Mouse (Mus musculus) E14TG2a.4 (cell line): ENCODE measurements at regions not wholly inside any gene's neighbourhood (a gene's known extent, or its start where the extent isn't known, plus 50 kb on each side); places are given as distances from the start of the nearest gene placed in this dataset.

Source experiments
- CTCF ChIP-seq: conservative IDR thresholded peaks from 2 replicates; pipeline ENCODE4 v1.5.1; 2014; ENCODE audit warnings: low read length
- NANOG ChIP-seq: IDR thresholded peaks from 2 replicates; pipeline ENCODE4 v1.6.1; 2014; ENCODE audit warnings: borderline replicate concordance, low read length, mixed read lengths

DNA sequence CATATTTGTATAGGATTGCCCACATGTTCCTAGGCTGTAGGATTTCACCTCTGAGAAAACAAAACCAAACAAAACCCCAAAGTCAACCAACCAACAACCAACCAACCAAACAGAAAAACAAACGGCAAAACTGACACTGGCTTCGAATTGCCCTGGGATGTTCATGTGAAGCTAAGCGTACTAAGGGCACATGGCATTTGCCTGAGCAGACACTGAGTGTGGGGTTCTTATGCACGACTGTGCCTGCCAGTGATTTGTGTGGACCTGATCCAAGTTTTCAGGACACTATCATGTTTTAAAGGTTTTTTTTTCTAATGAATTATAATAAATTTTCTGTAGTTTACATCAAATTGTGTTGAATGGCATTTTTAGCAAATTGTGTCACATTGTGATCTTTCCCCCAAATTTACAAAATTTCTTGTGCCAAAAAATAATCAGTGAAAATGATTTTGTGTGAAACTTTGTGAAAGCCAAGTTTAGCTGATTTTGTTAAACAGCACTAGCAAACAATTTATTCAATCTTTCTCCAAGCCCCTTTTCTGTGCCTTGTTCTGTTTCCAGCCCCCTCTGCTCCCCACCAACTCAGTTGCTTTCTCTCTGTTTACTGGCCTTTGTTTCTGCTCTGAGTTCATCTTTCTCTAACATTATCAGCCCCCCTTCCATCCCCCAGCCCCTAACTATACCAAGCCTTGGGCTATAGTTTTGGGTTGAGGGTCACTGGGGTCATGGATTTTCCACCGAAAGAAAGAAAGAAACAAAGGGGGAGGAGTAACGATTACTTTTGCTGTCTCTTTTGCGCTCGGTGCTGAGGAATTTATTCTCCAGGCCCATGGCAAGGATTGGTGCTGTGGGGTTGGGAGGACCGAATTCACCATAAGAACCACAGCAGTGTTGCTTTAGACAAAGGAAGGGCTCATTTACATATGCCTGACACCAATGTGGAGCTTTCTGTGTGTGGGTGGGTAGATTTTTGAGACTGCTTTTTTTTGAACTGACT, 377.0 kb upstream of the Nr2f1 start:
- TF ChIP-seq CTCF (no peak), NANOG (no peak)
